Mouse (Mus musculus): ENCODE measurements around the gene Idua.

- TF ChIP-seq CTCF (IDR thresholded peaks at IDR 0.05; ENCODE audit: low read depth, low read length), result no peak
- TF ChIP-seq TAL1 (conservative IDR thresholded peaks at IDR 0.05; ENCODE audit: low read depth, low read length), result no peak
- TF ChIP-seq GATA1 (IDR thresholded peaks at IDR 0.05; ENCODE audit: borderline replicate concordance, low read length), result no peak
- no peak for TF ChIP-seq POLR2AphosphoS5 (IDR thresholded peaks at IDR 0.05; ENCODE audit: insufficient replicate concordance, low read depth, low read length)
Measured at GRCm38 (mm10) chr5:108693872-108694288, 33.7 kb downstream of the Idua start.

Measured in G1E (cell line).